Mouse (Mus musculus): ENCODE results near the gene Vps35l.

Vps35l gene

DNA sequence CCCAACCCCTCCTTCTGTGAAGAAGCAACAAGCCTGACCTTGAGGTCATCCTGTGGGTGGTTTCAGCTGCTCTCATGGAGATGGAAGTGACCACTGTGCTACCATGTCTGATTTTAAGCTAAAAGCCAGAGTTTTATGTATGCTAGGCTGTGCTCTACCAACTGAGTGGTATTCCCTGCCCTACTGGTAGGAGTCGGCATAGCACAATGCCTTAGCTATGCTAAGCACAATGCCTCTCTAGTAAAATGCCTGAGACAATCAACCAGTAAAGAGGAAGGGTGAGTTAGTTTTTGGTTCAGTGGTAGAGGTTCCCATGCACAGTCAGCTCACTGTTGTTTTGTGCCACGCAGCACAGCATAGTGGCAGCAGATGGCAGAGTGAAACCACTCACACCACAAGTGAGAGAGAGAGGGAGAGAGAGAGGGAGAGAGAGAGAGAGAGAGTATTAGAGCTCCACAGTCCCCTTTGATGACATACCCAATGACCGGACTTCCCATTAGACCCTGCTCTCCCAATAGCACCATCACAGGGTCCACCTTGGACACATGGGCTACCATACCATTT lies 139.5 kb downstream of the Vps35l start:
- DNase-seq (ENCODE audit: low spot score in 2 of 2): no peak

GRCm38 (mm10) chr7:118883957-118884356 lies 143.9 kb downstream of the Vps35l start:
- no peak for DNase-seq (ENCODE audit: low spot score in 2 of 2)

DNA sequence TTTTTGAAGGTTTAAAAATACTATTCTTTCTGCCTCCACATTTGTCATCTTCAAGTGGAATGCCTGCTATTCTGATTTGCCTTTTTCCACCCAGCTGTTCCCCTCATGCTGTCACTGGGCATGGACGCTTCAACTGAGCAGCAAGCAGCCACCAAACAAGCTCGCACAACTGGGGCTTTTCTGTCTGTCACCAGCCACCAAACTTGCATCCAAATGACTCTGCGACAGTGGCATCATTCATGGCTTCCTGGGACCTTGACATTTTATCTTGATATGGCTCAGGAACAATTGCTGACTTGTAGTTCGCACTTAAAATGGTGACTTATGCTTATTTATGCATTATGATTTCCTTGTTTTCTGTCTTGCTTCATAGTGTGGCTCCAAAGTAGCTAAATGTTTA lies 144.9 kb downstream of the Vps35l start:
- DNase-seq (ENCODE audit: low spot score in 2 of 2): no peak

DNA sequence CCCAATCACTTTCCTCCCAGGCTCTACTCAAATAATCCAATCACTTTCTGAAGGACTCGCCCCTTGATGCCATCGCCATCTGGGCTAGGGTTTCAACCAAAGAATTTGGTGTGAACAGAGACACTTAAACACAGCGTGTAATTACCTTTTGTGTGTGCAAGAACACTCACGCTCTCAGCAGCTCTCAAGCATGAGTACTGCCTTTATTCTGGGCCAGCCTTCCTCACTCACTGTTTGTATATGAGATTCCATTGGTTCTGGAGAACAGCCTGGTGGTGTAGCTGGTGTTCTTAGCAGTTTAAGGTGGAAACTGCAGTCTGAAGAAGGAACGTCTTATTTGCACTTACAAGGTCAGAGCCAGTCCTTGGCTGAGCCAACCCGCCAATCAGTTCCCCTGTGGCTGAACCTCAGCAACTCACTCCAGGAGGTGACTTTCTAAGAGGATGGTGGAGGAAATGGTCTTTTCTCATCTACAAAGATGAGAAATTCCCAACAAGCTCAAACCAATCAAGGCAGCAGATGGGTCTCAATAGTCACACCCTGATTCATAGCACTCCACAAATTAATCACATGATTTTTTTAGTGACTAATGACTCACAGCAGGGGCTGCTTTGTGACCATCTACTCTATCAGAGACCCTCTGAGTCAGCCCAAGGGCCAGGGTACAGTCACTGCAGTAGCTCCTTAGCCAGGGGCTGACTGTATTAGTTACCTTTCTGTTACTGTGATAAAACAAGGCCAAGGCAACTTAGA lies 147.5 kb downstream of the Vps35l start:
- no peak for DNase-seq (ENCODE audit: low spot score in 2 of 2)

DNA sequence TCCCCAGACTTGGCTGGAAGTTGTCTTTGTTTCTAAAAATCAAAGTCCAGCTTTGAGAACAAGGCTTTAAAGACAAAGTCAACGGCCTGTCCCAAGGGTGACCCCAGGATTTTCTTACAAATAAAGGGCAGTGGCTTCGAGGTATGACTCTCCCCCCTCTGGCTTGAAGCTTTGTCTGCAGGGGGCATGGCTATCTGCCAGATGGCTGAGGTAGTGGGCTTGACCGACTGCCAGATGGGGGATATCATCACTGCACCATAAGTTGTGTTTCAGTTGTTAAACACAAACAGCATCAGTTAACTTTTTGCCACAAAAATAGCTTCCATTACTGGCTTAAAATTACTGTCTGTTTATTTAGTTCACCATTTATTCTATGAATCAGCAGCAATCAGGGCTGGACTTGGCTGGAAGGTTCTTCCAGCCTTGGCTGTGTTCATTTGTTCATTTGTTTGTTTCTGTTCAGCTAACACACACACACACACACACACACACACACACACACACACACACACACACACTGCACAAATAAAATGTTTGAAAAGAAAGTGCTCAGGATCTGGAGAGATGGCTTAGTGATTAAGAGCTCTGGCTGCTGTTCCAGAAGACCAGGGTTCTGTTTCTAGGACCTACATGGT lies 149.1 kb downstream of the Vps35l start:
- DNase-seq (ENCODE audit: low spot score in 2 of 2): no peak
